31 mouse cellular contexts compared by ENCODE assay signal in the genomic region with DNA sequence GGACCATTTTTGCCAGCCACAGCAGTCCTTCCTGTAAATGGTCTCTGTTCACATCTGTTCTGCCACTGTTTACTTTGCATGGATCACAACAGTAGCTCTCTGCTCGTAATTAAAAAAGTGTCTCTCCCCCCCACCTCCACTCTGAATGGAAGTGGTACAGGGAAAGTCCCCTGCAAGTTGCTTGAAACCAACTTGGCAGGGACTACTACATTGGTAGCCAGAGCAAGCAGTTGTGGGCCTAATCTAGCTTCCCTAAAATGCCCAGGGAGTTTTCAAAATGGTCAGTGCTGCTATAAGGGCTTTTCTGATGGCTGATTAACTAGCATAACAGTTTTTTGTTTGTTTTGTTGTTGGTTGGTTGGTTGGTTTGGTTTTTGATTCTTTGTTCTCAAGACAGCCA. TPM values are rescaled to one million over a fixed set of nuclear protein-coding genes. Genes with fewer than 3 reads are reported as not detected.
DNase-seq lines count a peak whose midpoint lies in the region; ATAC-seq and TF ChIP-seq lines count a peak whose summit lies in the region.
"Had no signal": no experiment of that assay in that cellular context is flagged by ENCODE, and none has a peak within 500 bp of the region (broad histone marks: within the 10 kb centered on the region; RNA-seq: fewer than 3 reads in every experiment).

No protein-coding gene starts in this region.

- no peak overlapping the region for H3K4me3 ChIP-seq in kidney, embryonic 14.5 days (ENCODE audit: low read length)
- H3K4me3 ChIP-seq in CH12.LX (replicated peaks in 1 of 3; ENCODE audit: low read depth in 2 of 3, low read length in 2 of 3, poor library complexity in 1 of 3), result peak overlapping the region; percentile 39 to 50 (median 43)
- no peak overlapping the region for H3K4me3 ChIP-seq in liver, embryonic 11.5 days (ENCODE audit: low read depth, low read length)
- H3K4me3 ChIP-seq: embryonic facial prominence, embryonic 10.5 days; embryonic facial prominence, embryonic 15.5 days; forebrain, embryonic 12.5 days; heart, adult 2 months; heart, embryonic 12.5 days; left cerebral cortex, adult 2 months; neural tube, embryonic 15.5 days had no signal

- TF ChIP-seq CTCF in CH12.LX (conservative IDR thresholded peaks at IDR 0.05 in 1 of 2, IDR thresholded peaks at IDR 0.05 in 1 of 2; ENCODE audit: low read depth in 2 of 2, low read length in 2 of 2), result no peak

- no peaks in the 10 kb centered on the region for H3K27me3 ChIP-seq in kidney, embryonic 14.5 days (ENCODE audit: control insufficient read depth, insufficient read depth, low read length)
- H3K27me3 ChIP-seq in CH12.LX (replicated peaks), result no peaks in the 10 kb centered on the region
- H3K27me3 ChIP-seq in liver, embryonic 11.5 days (replicated peaks; ENCODE audit: control insufficient read depth, insufficient read depth, low read length), result no peaks in the 10 kb centered on the region
- H3K27me3 ChIP-seq: embryonic facial prominence, embryonic 15.5 days; forebrain, embryonic 12.5 days; heart, embryonic 12.5 days; neural tube, embryonic 15.5 days; Patski had no signal

- DNase-seq in kidney, postnatal 10 days, result no peak
- peak; percentile 55 for DNase-seq in A20 (ENCODE audit: low read depth, low spot score)
- peak; percentile 65 for DNase-seq in CH12.LX (ENCODE audit: extremely low read depth)
- no peak for DNase-seq in liver
- no peak for DNase-seq in liver, embryonic 11.5 days (ENCODE audit: low spot score)
- DNase-seq: adrenal gland, postnatal 14 days; B cell, adult 2 months; cerebellum, adult 2 months; cerebellum, postnatal 14 days; gastrocnemius, postnatal 25 days; heart, adult 2 months; kidney, adult 18-20 months; lung, adult 2 months; lung, postnatal 10 days; midbrain, embryonic 14.5 days; right cerebral cortex, postnatal 25 days; thymus, adult 18-20 months; thymus, postnatal 36 days had no signal

- peaks cover 8% of the 10 kb centered on the region; the same call in 1 of the 2 replicates for H3K36me3 ChIP-seq in kidney, embryonic 14.5 days (ENCODE audit: control insufficient read depth, insufficient read depth, low read length)
- H3K36me3 ChIP-seq in CH12.LX (replicated peaks in 1 of 2; ENCODE audit: control insufficient read depth in 1 of 2, insufficient read depth in 1 of 2, low read length in 1 of 2), result peaks cover 9 to 17% of the 10 kb centered on the region in 2 experiments
- H3K36me3 ChIP-seq in liver, embryonic 11.5 days (ENCODE audit: control insufficient read depth, insufficient read depth, low read length), result no peaks in the 10 kb centered on the region; the same call in 1 of the 2 replicates
- H3K36me3 ChIP-seq: forebrain, embryonic 12.5 days had no signal

- TF ChIP-seq RAD21 in CH12.LX (IDR thresholded peaks at IDR 0.05; ENCODE audit: low read depth, low read length), result no peak

- H3K9me3 ChIP-seq in kidney, embryonic 14.5 days (ENCODE audit: control insufficient read depth, low read length), result no peaks in the 10 kb centered on the region
- H3K9me3 ChIP-seq in CH12.LX (replicated peaks; ENCODE audit: low read length), result no peaks in the 10 kb centered on the region
- H3K9me3 ChIP-seq in liver, embryonic 11.5 days (ENCODE audit: control insufficient read depth, low read length), result no peaks in the 10 kb centered on the region
- H3K9me3 ChIP-seq: embryonic facial prominence, embryonic 10.5 days; embryonic facial prominence, embryonic 15.5 days; forebrain, embryonic 12.5 days; G1E; heart, embryonic 12.5 days; neural tube, embryonic 15.5 days had no signal

- 59% methylated on average over 1 of the region's 1 CpGs for WGBS in kidney, embryonic 14.5 days
- 59% methylated on average over 1 of the region's 1 CpGs for WGBS in liver, embryonic 11.5 days

- H3K27ac ChIP-seq in kidney, embryonic 14.5 days (ENCODE audit: low read depth, low read length), result no peak overlapping the region
- peak overlapping the region; percentile 74 for H3K27ac ChIP-seq in CH12.LX (ENCODE audit: insufficient read depth, low read depth)
- no peak overlapping the region for H3K27ac ChIP-seq in liver, embryonic 11.5 days (ENCODE audit: low read depth, low read length)
- H3K27ac ChIP-seq: embryonic facial prominence, embryonic 10.5 days; embryonic facial prominence, embryonic 15.5 days; forebrain, embryonic 12.5 days; heart, adult 2 months; hindbrain, embryonic 14.5 days; left cerebral cortex, adult 2 months; liver, embryonic 14.5 days; neural tube, embryonic 15.5 days; stomach, postnatal 0 days had no signal

- TF ChIP-seq EP300 in CH12.LX (IDR thresholded peaks at IDR 0.05; ENCODE audit: low read length), result peak; percentile 17; the same call in 1 of the 2 replicates

- in situ Hi-C loops in CH12.LX (cut with MboI; ENCODE audit: low pct_ligation_motif_present, low pct_unique_long_range_greater_than_20kb, low sequenced_read_pairs), result no loop called here

- peaks cover 5% of the 10 kb centered on the region; the same call in 1 of the 2 replicates for H3K4me1 ChIP-seq in kidney, embryonic 14.5 days (ENCODE audit: control insufficient read depth, insufficient read depth, low read length)
- H3K4me1 ChIP-seq in CH12.LX (ENCODE audit: control insufficient read depth in 1 of 2, insufficient read depth in 2 of 2), result peaks cover 8 to 67% of the 10 kb centered on the region in 2 experiments
- no peaks in the 10 kb centered on the region for H3K4me1 ChIP-seq in liver, embryonic 11.5 days (replicated peaks; ENCODE audit: control insufficient read depth, insufficient read depth, low read length)
- H3K4me1 ChIP-seq: forebrain, embryonic 12.5 days had no signal

- TF ChIP-seq POLR2A in CH12.LX (IDR thresholded peaks at IDR 0.05; ENCODE audit: low read depth, low read length), result peak; percentile 31; the same call in 1 of the 2 replicates

- dilution Hi-C loops in CH12.LX (cut with MboI; ENCODE audit: extremely low pct_ligation_motif_present, extremely low pct_unique_long_range_greater_than_20kb, low sequenced_read_pairs), result no loop called here

- H3K9ac ChIP-seq in kidney, embryonic 14.5 days (ENCODE audit: low read depth, low read length), result no peak overlapping the region
- H3K9ac ChIP-seq in CH12.LX (ENCODE audit: insufficient read depth, low read depth), result peak overlapping the region; percentile 38
- H3K9ac ChIP-seq in liver, embryonic 11.5 days (ENCODE audit: low read depth, low read length), result no peak overlapping the region
- H3K9ac ChIP-seq: embryonic facial prominence, embryonic 15.5 days; forebrain, embryonic 12.5 days; heart, embryonic 12.5 days; hindbrain, embryonic 14.5 days; liver, embryonic 14.5 days; neural tube, embryonic 15.5 days had no signal

- 0 out of 2 replicates have a peak, but pooled peaks have one; percentile 22 for ATAC-seq in kidney, embryonic 14.5 days (ENCODE audit: low FRiP score, low TSS enrichment)
- ATAC-seq in common myeloid progenitor, adult 5-6 weeks (replicated peaks; ENCODE audit: low read depth, poor library complexity, severe bottlenecking), result peak; percentile 36; the same call in 1 of the 2 replicates
- no peak for ATAC-seq in liver, embryonic 11.5 days (replicated peaks; ENCODE audit: low FRiP score)

- peaks cover 70% of the 10 kb centered on the region for H3K79me2 ChIP-seq in CH12.LX (replicated peaks; ENCODE audit: control insufficient read depth, extremely low read depth, insufficient read depth, poor library complexity, severe bottlenecking)

- H3K4me2 ChIP-seq in kidney, embryonic 14.5 days (replicated peaks; ENCODE audit: low read depth, low read length), result no peak overlapping the region
- peak overlapping the region; percentile 42 for H3K4me2 ChIP-seq in CH12.LX (ENCODE audit: insufficient read depth, low read depth, poor library complexity, severe bottlenecking)
- no peak overlapping the region for H3K4me2 ChIP-seq in liver, embryonic 11.5 days
- H3K4me2 ChIP-seq: embryonic facial prominence, embryonic 15.5 days; forebrain, embryonic 12.5 days; heart, embryonic 12.5 days; hindbrain, embryonic 14.5 days; neural tube, embryonic 15.5 days had no signal

TF ChIP-seq in CH12.LX, 34 proteins besides CTCF, POLR2A, EP300 and RAD21:
- TF ChIP-seq ZNF384 (IDR thresholded peaks at IDR 0.05; ENCODE audit: low read depth, low read length), result 0 out of 2 replicates have a peak, but pooled peaks have one; percentile 6
- TF ChIP-seq ELF1 (IDR thresholded peaks at IDR 0.05; ENCODE audit: low read depth, low read length), result no peak
- TF ChIP-seq CHD1 (IDR thresholded peaks at IDR 0.05; ENCODE audit: low read depth, low read length), result no peak; the same call in 1 of the 2 replicates
- no peak for TF ChIP-seq ETS1 (conservative IDR thresholded peaks at IDR 0.05; ENCODE audit: low read depth, low read length)
- no peak for TF ChIP-seq JUN (IDR thresholded peaks at IDR 0.05; ENCODE audit: insufficient read depth, low read depth, low read length)
- TF ChIP-seq TBP (conservative IDR thresholded peaks at IDR 0.05; ENCODE audit: low read depth, low read length), result 0 out of 2 replicates have a peak, but pooled peaks have one; percentile 56
- no peak for TF ChIP-seq USF1 (IDR thresholded peaks at IDR 0.05; ENCODE audit: low read depth, low read length)
- TF ChIP-seq IRF4 (IDR thresholded peaks at IDR 0.05; ENCODE audit: low read depth, low read length), result no peak
- no peak for TF ChIP-seq USF2 (conservative IDR thresholded peaks at IDR 0.05; ENCODE audit: low read depth, low read length)
- no peak for TF ChIP-seq NELFE (IDR thresholded peaks at IDR 0.05; ENCODE audit: low read depth, low read length)
- no peak for TF ChIP-seq MAX (IDR thresholded peaks at IDR 0.05; ENCODE audit: low read length)
- TF ChIP-seq RCOR1 (conservative IDR thresholded peaks at IDR 0.05; ENCODE audit: low read depth, low read length), result no peak
- TF ChIP-seq MXI1 (IDR thresholded peaks at IDR 0.05; ENCODE audit: low read depth, low read length), result no peak
- no peak; the same call in 1 of the 2 replicates for TF ChIP-seq TCF12 (IDR thresholded peaks at IDR 0.05; ENCODE audit: low read depth, low read length)
- TF ChIP-seq JUND (conservative IDR thresholded peaks at IDR 0.05; ENCODE audit: low read depth, low read length), result no peak
- no peak for TF ChIP-seq BHLHE40 (IDR thresholded peaks at IDR 0.05; ENCODE audit: low read depth, low read length)

RNA-seq across cellular contexts. Expression of a gene that starts 9.5 kb away (rescaled TPM):
- 37.5 and 56.3 TPM in 2 replicates for polyA plus RNA-seq in kidney, embryonic 14.5 days (2014; fragmentation: Nextera tagmentation; extraction: Ambion mirVana)
- 29.5 and 31.1 TPM in 2 replicates for total RNA-seq in CH12.LX (2012; rRNA removed)
- 67.6 and 77.0 TPM in 2 replicates for total RNA-seq in CH12.LX (2014; rRNA removed)
- polyA plus RNA-seq in CH12.LX (2012; ENCODE audit: insufficient read length, low read depth), result 37.4 and 38.2 TPM in 2 replicates
- 45.9 and 53.1 TPM in 2 replicates for total RNA-seq in common myeloid progenitor, adult 5-6 weeks (2017)
- polyA plus RNA-seq in liver, embryonic 11.5 days (2014; fragmentation: Nextera tagmentation; extraction: Ambion mirVana), result 44.5 and 55.3 TPM in 2 replicates

Comparison
In these comparisons a context has a peak if more than half of its experiments do, and no peak if none do; other contexts are left out.
1. H3K4me3 ChIP-seq: peak in CH12.LX (3 of 3); none in kidney, embryonic 14.5 days (single experiment) and liver, embryonic 11.5 days (single experiment).
2. DNase-seq: peak in A20 (single experiment) and CH12.LX (single experiment); none in kidney, postnatal 10 days (single experiment), liver (single experiment) and liver, embryonic 11.5 days (single experiment).